8 mouse cellular contexts compared by ENCODE assay signal in the genomic region with DNA sequence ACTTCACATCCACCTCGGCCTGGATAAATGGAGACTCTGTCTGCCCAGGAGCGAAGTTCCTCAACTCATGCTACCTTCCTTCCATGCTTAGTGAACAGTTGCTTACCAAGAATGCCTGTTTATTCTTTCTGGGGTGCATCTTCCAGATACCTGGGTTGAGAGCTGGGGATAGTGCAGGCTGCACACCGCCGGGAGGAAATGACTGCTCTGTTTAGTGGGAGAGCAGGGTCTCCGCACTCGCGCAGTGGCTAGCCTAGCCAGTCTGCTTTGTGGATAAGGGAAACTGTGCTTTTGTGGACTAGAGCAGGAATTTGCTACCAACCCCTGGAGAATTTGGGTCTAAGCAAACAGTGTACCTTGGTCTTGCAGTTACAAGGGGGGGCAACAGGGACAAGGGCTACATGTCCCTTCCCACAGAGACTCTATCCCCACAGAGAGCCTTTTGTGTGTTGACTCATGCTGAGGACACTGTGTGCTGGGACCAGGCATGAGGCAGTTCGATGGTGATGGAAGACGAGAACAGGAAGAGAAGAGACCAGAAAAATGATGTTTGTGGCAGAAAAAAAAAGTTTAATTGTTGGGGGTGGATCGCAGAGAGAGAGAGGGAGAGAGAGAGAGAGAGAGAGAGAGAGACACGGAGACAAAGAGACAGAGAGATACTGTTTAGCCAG. TPM values are rescaled to one million over a fixed set of nuclear protein-coding genes. Genes with fewer than 3 reads are reported as not detected.
A peak's percentile ranks its signal among the peaks of the same experiment; 100 is the strongest.
DNase-seq lines count a peak whose midpoint lies in the region; ATAC-seq and TF ChIP-seq lines count a peak whose summit lies in the region.
"Had no signal": no experiment of that assay in that cellular context is flagged by ENCODE, and none has a peak within 500 bp of the region (broad histone marks: within the 10 kb centered on the region; RNA-seq: fewer than 3 reads in every experiment).

No protein-coding gene starts in this region.

- ATAC-seq in lung, embryonic 16.5 days (ENCODE audit: low read depth), result no peak
- ATAC-seq in liver, embryonic 16.5 days (ENCODE audit: low read depth), result no peak
- ATAC-seq in forebrain, embryonic 16.5 days, result no peak

- no peaks in the 10 kb centered on the region for H3K9me3 ChIP-seq in lung, embryonic 16.5 days (ENCODE audit: control insufficient read depth, low read length)
- no peaks in the 10 kb centered on the region for H3K9me3 ChIP-seq in liver, embryonic 16.5 days (replicated peaks; ENCODE audit: control insufficient read depth, low read length)
- H3K9me3 ChIP-seq in forebrain, embryonic 16.5 days (ENCODE audit: control insufficient read depth, low read length), result no peaks in the 10 kb centered on the region
- H3K9me3 ChIP-seq: hindbrain, embryonic 13.5 days had no signal

- DNase-seq in lung, postnatal 14 days, result no peak
- peak; percentile 68 for DNase-seq in thymus, postnatal 25 days
- DNase-seq in layer of hippocampus, postnatal 25 days (ENCODE audit: extremely low spot score in 1 of 2, low spot score in 1 of 2), result no peak

- 49% methylated on average over 11 of the region's 11 CpGs for WGBS in lung, embryonic 16.5 days
- WGBS in bone marrow, adult 2 months, result 18% methylated on average over 11 of the region's 11 CpGs
- 27% methylated on average over 11 of the region's 11 CpGs for WGBS in liver, embryonic 16.5 days (ENCODE audit: insufficient replicate concordance)
- 83% methylated on average over 11 of the region's 11 CpGs for WGBS in forebrain, embryonic 16.5 days

- H3K4me3 ChIP-seq in lung, embryonic 16.5 days (ENCODE audit: low read length), result no peak overlapping the region
- peak overlapping the region; percentile 63 for H3K4me3 ChIP-seq in bone marrow, adult 2 months (replicated peaks; ENCODE audit: control insufficient read depth, low read depth, low read length)
- peak overlapping the region; percentile 45 for H3K4me3 ChIP-seq in liver, embryonic 16.5 days (ENCODE audit: low read depth, low read length)
- H3K4me3 ChIP-seq in forebrain, embryonic 16.5 days (replicated peaks; ENCODE audit: low read length), result no peak overlapping the region
- H3K4me3 ChIP-seq: hindbrain, embryonic 13.5 days had no signal

- H3K27me3 ChIP-seq in lung, embryonic 16.5 days (ENCODE audit: control insufficient read depth, insufficient read depth, low read depth, low read length), result no peaks in the 10 kb centered on the region
- no peaks in the 10 kb centered on the region for H3K27me3 ChIP-seq in liver, embryonic 16.5 days (ENCODE audit: control insufficient read depth, insufficient read depth, low read depth, low read length)
- H3K27me3 ChIP-seq in forebrain, embryonic 16.5 days (replicated peaks; ENCODE audit: control insufficient read depth, insufficient read depth, low read length), result no peaks in the 10 kb centered on the region
- H3K27me3 ChIP-seq: hindbrain, embryonic 13.5 days had no signal

- no peak overlapping the region for H3K9ac ChIP-seq in lung, embryonic 16.5 days (ENCODE audit: low read length)
- peak overlapping the region; percentile 19; the same call in 1 of the 2 replicates for H3K9ac ChIP-seq in liver, embryonic 16.5 days (ENCODE audit: low read depth, low read length)
- H3K9ac ChIP-seq in forebrain, embryonic 16.5 days (replicated peaks; ENCODE audit: low read depth, low read length), result no peak overlapping the region
- H3K9ac ChIP-seq: hindbrain, embryonic 13.5 days had no signal

- no peak overlapping the region for H3K4me2 ChIP-seq in lung, embryonic 16.5 days (ENCODE audit: low read depth, low read length)
- H3K4me2 ChIP-seq in liver, embryonic 16.5 days (ENCODE audit: low read depth, low read length), result peak overlapping the region; percentile 25
- no peak overlapping the region for H3K4me2 ChIP-seq in forebrain, embryonic 16.5 days (ENCODE audit: low read length)
- H3K4me2 ChIP-seq: hindbrain, embryonic 13.5 days had no signal

- H3K27ac ChIP-seq in lung, embryonic 16.5 days (ENCODE audit: low read length), result peak overlapping the region; percentile 5; the same call in 1 of the 2 replicates
- H3K27ac ChIP-seq in bone marrow, adult 2 months (ENCODE audit: control insufficient read depth, insufficient read depth, low read depth, low read length, poor library complexity), result peak overlapping the region; percentile 57
- H3K27ac ChIP-seq in liver, embryonic 16.5 days (ENCODE audit: low read length), result peak overlapping the region; percentile 19
- no peak overlapping the region for H3K27ac ChIP-seq in forebrain, embryonic 16.5 days (ENCODE audit: low read length)
- H3K27ac ChIP-seq: hindbrain, embryonic 13.5 days had no signal

- TF ChIP-seq POLR2A in bone marrow, adult 2 months (IDR thresholded peaks at IDR 0.05; ENCODE audit: borderline replicate concordance, control insufficient read depth, low read depth, low read length), result no peak

- peaks cover 14% of the 10 kb centered on the region for H3K4me1 ChIP-seq in lung, embryonic 16.5 days (replicated peaks; ENCODE audit: control insufficient read depth, insufficient read depth, low read length)
- H3K4me1 ChIP-seq in bone marrow, adult 2 months (ENCODE audit: control insufficient read depth, insufficient read depth, low read length), result peaks cover 2% of the 10 kb centered on the region
- H3K4me1 ChIP-seq in liver, embryonic 16.5 days (ENCODE audit: control insufficient read depth, low read depth, low read length), result peaks cover 30% of the 10 kb centered on the region
- no peaks in the 10 kb centered on the region for H3K4me1 ChIP-seq in forebrain, embryonic 16.5 days (replicated peaks; ENCODE audit: control insufficient read depth, insufficient read depth, low read length)
- H3K4me1 ChIP-seq: hindbrain, embryonic 13.5 days had no signal

- no peaks in the 10 kb centered on the region for H3K36me3 ChIP-seq in lung, embryonic 16.5 days (ENCODE audit: control insufficient read depth, insufficient read depth, low read length)
- no peaks in the 10 kb centered on the region for H3K36me3 ChIP-seq in liver, embryonic 16.5 days (ENCODE audit: control insufficient read depth, insufficient read depth)
- no peaks in the 10 kb centered on the region for H3K36me3 ChIP-seq in forebrain, embryonic 16.5 days (ENCODE audit: control insufficient read depth, insufficient read depth)
- H3K36me3 ChIP-seq: hindbrain, embryonic 13.5 days had no signal

- TF ChIP-seq CTCF in bone marrow, adult 2 months (IDR thresholded peaks at IDR 0.05; ENCODE audit: control insufficient read depth, insufficient read depth, low read length), result no peak

RNA-seq across cellular contexts. Expression of a gene that starts 1.9 kb away (rescaled TPM):
- 5.4 and 6.9 TPM in 2 replicates for polyA plus RNA-seq in lung, embryonic 16.5 days (2015; fragmentation: Nextera tagmentation; extraction: Ambion mirVana)
- polyA plus RNA-seq in bone marrow, adult 2 months (2011; ENCODE audit: insufficient read depth, insufficient read length, low replicate concordance, missing spikeins), result 28.6 and 134 TPM in 2 replicates
- polyA plus RNA-seq in liver, embryonic 16.5 days (2015; fragmentation: Nextera tagmentation; extraction: Ambion mirVana), result 27.6 and 28.4 TPM in 2 replicates
- 0.27 and 0.56 TPM in 2 replicates for polyA plus RNA-seq in forebrain, embryonic 16.5 days (2015; fragmentation: Nextera tagmentation; extraction: Ambion mirVana)
- total RNA-seq in layer of hippocampus, postnatal 25 days (2021), result not detected

Comparison
In these comparisons a context has a peak if more than half of its experiments do, and no peak if none do; other contexts are left out.
1. H3K4me3 ChIP-seq: peak in bone marrow, adult 2 months (single experiment) and liver, embryonic 16.5 days (single experiment); none in lung, embryonic 16.5 days (single experiment) and forebrain, embryonic 16.5 days (single experiment).